Mouse (Mus musculus) embryonic facial prominence, embryonic 14.5 days (tissue): ENCODE results near the gene Hoxa4. TPM values are rescaled to one million over a fixed set of nuclear protein-coding genes. Genes with fewer than 3 reads are reported as not detected.
A peak's percentile ranks its signal among the peaks of the same experiment; 100 is the strongest.

ENCODE experiments used
- ATAC-seq: fragments of 200-750 bp; cut with Nextera tagmentation; 2 replicates; pipeline ENCODE4 v1.8.0; 2017; ENCODE audit warnings: low read depth, moderate number of reproducible peaks, moderate TSS enrichment
- DNase-seq: peaks from one replicate; pipeline ENCODE4 v3.0.0-alpha.2; 2015; ENCODE audit warnings: low spot score
- H3K27ac ChIP-seq: fragments of 300-500 bp; sonication (generic); replicated peaks from 2 replicates; pipeline ENCODE4 v1.5.1; 2014; ENCODE audit warnings: low read depth, mild to moderate bottlenecking, low read length, moderate library complexity
- H3K27me3 ChIP-seq: fragments of 300-500 bp; sonication (generic); replicated peaks from 2 replicates; pipeline ENCODE4 v1.6.1; 2014; ENCODE audit warnings: low read length; ENCODE audit not compliant: control insufficient read depth, insufficient read depth
- H3K36me3 ChIP-seq: fragments of 300-500 bp; sonication (generic); 2 replicates; pipeline ENCODE4 v1.6.1; 2014; ENCODE audit warnings: low read length, mixed read lengths; ENCODE audit not compliant: control insufficient read depth, insufficient read depth
- H3K4me1 ChIP-seq: fragments of 300-500 bp; sonication (generic); 2 replicates; pipeline ENCODE4 v1.6.1; 2014; ENCODE audit warnings: antibody characterized with exemption, low read length; ENCODE audit not compliant: control insufficient read depth, insufficient read depth
- H3K4me2 ChIP-seq: fragments of 300-500 bp; sonication (generic); 2 replicates; pipeline ENCODE4 v1.6.1; 2014; ENCODE audit warnings: low read depth, mild to moderate bottlenecking, low read length, moderate library complexity, mixed read lengths
- H3K4me3 ChIP-seq: fragments of 300-500 bp; sonication (generic); 2 replicates; pipeline ENCODE4 v1.5.1; 2014; ENCODE audit warnings: low read depth, mild to moderate bottlenecking, low read length
- H3K9ac ChIP-seq: fragments of 300-500 bp; sonication (generic); 2 replicates; pipeline ENCODE4 v1.6.1; 2014; ENCODE audit warnings: low read depth, mild to moderate bottlenecking, low read length, moderate library complexity, mixed read lengths
- H3K9me3 ChIP-seq: fragments of 300-500 bp; sonication (generic); 2 replicates; pipeline ENCODE4 v1.6.1; 2016; ENCODE audit warnings: low read length; ENCODE audit not compliant: control insufficient read depth
- WGBS: fragments of 180-500 bp; shearing (Covaris S2); extraction: QIAGEN DNeasy Blood & Tissue Kit; methylation state at CpG from one replicate; pipeline ENCODE4 v1.1.7; 2014; 5-methylcytosine and 5-hydroxymethylcytosine counted together
- polyA plus RNA-seq: library from polyadenylated mRNA; unstranded; fragments of >200 nt; fragmentation: Nextera tagmentation; extraction: Ambion mirVana; gene quantifications from 2 replicates; pipeline ENCODE4 v1.2.1, GENCODE M21; 2014

The Hoxa4 gene
- polyA plus RNA-seq, 1 experiment from 2014 or later: 1.1 TPM

GRCm38 (mm10) chr6:52236806-52237205 is 45.3 kb upstream of the Hoxa4 start:
- peaks cover 99% of the 10 kb centered on the region for H3K27me3 ChIP-seq
- no peaks in the 10 kb centered on the region for H3K4me1 ChIP-seq
- H3K27ac ChIP-seq: no peak overlapping the region
- 12% methylated on average over 3 of the region's 3 CpGs for WGBS
- no peak for ATAC-seq
- no peak overlapping the region for H3K4me2 ChIP-seq
- H3K36me3 ChIP-seq: no peaks in the 10 kb centered on the region
- no peak overlapping the region for H3K4me3 ChIP-seq
- H3K9me3 ChIP-seq: no peaks in the 10 kb centered on the region
- no peak overlapping the region for H3K9ac ChIP-seq
- DNase-seq: no peak

- Histone ChIP-seq H3K4me2 (no peak overlapping the region), H3K9me3 (no peaks in the 10 kb centered on the region), H3K27ac (no peak overlapping the region), H3K9ac (no peak overlapping the region), H3K4me1 (no peaks in the 10 kb centered on the region), H3K36me3 (no peaks in the 10 kb centered on the region), H3K27me3 (peaks cover 97% of the 10 kb centered on the region), H3K4me3 (no peak overlapping the region)
- 11% methylated on average over 6 of the region's 6 CpGs for WGBS
- DNase-seq (no peak), ATAC-seq (no peak)
Observed at GRCm38 (mm10) chr6:52235866-52236265, 44.3 kb upstream of the Hoxa4 start.

GRCm38 (mm10) chr6:52235267-52235666 is 43.7 kb upstream of the Hoxa4 start:
- no peak overlapping the region for H3K27ac ChIP-seq

GRCm38 (mm10) chr6:52234428-52235140 is 43.0 kb upstream of the Hoxa4 start:
- H3K27ac ChIP-seq: no peak overlapping the region
- no peaks in the 10 kb centered on the region for H3K9me3 ChIP-seq
- no peak overlapping the region for H3K9ac ChIP-seq
- no peaks in the 10 kb centered on the region for H3K4me1 ChIP-seq
- DNase-seq (no peak), ATAC-seq (no peak)
- peaks cover 97% of the 10 kb centered on the region for H3K27me3 ChIP-seq
- H3K36me3 ChIP-seq: no peaks in the 10 kb centered on the region
- no peak overlapping the region for H3K4me2 ChIP-seq
- 3% methylated on average over 34 of the region's 68 CpGs for WGBS
- peak overlapping the region; percentile 5; the same call in 1 of the 2 replicates for H3K4me3 ChIP-seq

More at GRCm38 (mm10) chr6:52235267-52235666, 43.7 kb upstream of the Hoxa4 start:
- no peaks in the 10 kb centered on the region for H3K4me1 ChIP-seq
- no peak overlapping the region for H3K4me2 ChIP-seq
- H3K36me3 ChIP-seq: no peaks in the 10 kb centered on the region
- 28% methylated on average over 9 of the region's 9 CpGs for WGBS
- H3K27me3 ChIP-seq: peaks cover 97% of the 10 kb centered on the region
- DNase-seq (no peak), ATAC-seq (no peak)
- H3K9ac ChIP-seq: no peak overlapping the region
- H3K4me3 ChIP-seq: no peak overlapping the region
- H3K9me3 ChIP-seq: no peaks in the 10 kb centered on the region

DNA sequence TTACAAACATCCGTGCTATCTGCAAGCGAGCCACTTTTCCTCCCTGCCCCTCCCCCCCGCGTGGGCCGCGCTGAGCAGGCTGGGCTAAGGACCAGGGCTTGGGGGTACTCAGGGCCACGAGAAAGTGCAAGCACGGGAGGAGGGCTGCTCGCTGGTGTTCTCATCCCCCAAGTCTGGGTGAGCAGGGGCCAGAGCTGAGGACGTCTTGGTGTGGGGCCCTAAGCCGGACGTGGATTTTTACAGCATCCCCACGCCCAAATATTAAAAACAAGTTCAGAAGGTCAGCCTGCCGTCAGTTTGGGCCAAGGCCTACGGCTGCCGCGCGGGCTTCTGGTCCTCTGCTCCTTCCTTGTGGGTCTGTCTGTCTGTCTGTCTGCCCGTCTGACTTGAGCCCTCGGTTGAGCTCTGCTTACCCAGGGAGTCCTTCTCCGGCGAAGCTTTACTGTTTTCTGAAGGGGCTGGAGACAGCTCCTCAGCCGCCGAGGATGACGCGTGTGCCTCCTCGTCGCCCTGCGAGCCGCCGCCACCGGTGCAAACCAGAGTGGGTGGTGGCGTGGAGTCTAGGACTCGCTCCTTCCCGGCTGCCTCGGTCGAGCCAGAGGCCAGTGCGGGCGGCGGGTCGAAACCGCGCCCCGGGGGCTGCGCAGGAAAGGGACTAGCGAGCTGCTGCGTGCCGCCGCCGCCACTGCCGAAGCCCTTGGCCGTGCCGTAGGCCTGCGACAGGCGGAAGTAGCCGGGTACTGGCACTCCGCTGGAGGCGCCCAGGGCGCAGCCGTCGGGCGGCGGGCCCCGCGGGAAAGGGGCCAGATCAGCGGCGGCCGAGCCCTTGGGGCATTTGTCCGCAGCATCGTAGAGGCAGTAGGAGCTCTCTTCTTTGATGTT is 42.2 kb upstream of the Hoxa4 start:
- Histone ChIP-seq H3K4me2 (no peak overlapping the region; the same call in 1 of the 2 replicates), H3K9ac (no peak overlapping the region), H3K27ac (no peak overlapping the region), H3K9me3 (no peaks in the 10 kb centered on the region), H3K36me3 (no peaks in the 10 kb centered on the region), H3K4me1 (no peaks in the 10 kb centered on the region), H3K4me3 (peak overlapping the region; percentile 5; the same call in 1 of the 2 replicates), H3K27me3 (peaks cover 99% of the 10 kb centered on the region)
- WGBS: 1% methylated on average over 51 of the region's 70 CpGs
- ATAC-seq (no peak), DNase-seq (no peak)

DNA sequence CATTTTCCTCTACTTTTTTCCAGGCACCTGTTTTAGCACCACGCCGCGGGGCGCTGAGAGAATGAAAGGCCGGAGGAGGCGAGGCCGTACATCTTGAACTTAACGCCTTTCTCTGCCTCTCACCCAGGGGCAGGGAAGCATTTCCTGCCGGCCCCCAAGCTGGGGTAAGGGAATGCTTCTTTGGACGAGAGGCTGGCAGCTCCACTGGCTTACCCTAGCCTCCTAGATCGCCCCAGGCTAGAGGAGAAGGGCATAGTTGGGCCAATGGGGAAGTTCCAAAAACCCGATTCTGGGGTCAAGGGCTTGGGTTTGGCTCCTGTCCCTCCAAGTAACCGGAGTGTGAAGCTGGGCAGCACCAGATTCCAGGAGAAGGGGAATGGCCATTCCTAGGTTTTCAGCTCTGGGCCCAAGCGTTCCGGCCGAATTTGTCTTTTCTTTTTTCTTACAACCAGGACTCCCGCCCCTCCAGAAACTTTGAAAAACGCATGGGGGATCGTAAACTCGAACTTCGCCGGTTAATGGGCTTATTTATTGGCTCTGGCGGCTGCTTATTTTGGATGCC is 41.5 kb upstream of the Hoxa4 start:
- Histone ChIP-seq H3K4me2 (no peak overlapping the region), H3K36me3 (no peaks in the 10 kb centered on the region), H3K4me3 (no peak overlapping the region), H3K4me1 (no peaks in the 10 kb centered on the region), H3K27ac (no peak overlapping the region), H3K9me3 (no peaks in the 10 kb centered on the region), H3K9ac (no peak overlapping the region), H3K27me3 (peaks cover 98% of the 10 kb centered on the region)
- DNase-seq: no peak
- WGBS: 2% methylated on average over 23 of the region's 23 CpGs
- ATAC-seq: no peak

- H3K9me3 ChIP-seq: no peaks in the 10 kb centered on the region
- ATAC-seq (no peak), DNase-seq (peak; percentile 38)
- no peak overlapping the region for H3K9ac ChIP-seq
- WGBS: under 1% methylated on average over 18 of the region's 18 CpGs
- no peak overlapping the region for H3K4me2 ChIP-seq
- H3K27me3 ChIP-seq: peaks cover 98% of the 10 kb centered on the region
- H3K4me3 ChIP-seq: no peak overlapping the region
- no peaks in the 10 kb centered on the region for H3K4me1 ChIP-seq
- H3K36me3 ChIP-seq: no peaks in the 10 kb centered on the region
- H3K27ac ChIP-seq: no peak overlapping the region
Observed at GRCm38 (mm10) chr6:52232568-52232965, 41.0 kb upstream of the Hoxa4 start.

GRCm38 (mm10) chr6:52231885-52232567 is 40.5 kb upstream of the Hoxa4 start:
- no peak for DNase-seq

More at GRCm38 (mm10) chr6:52231885-52232567, 40.5 kb upstream of the Hoxa4 start:
- no peaks in the 10 kb centered on the region for H3K36me3 ChIP-seq
- no peak for ATAC-seq
- H3K4me1 ChIP-seq: no peaks in the 10 kb centered on the region
- H3K9ac ChIP-seq: no peak overlapping the region
- peaks cover 98% of the 10 kb centered on the region for H3K27me3 ChIP-seq
- no peak overlapping the region for H3K4me2 ChIP-seq
- H3K27ac ChIP-seq: no peak overlapping the region
- WGBS: 1% methylated on average over 18 of the region's 18 CpGs
- H3K4me3 ChIP-seq: no peak overlapping the region
- H3K9me3 ChIP-seq: no peaks in the 10 kb centered on the region
